Mouse (Mus musculus) ES-Bruce4 (cell line): ENCODE measurements around the gene 4930438A08Rik. TPM values are rescaled to one million over a fixed set of nuclear protein-coding genes. Genes with fewer than 3 reads are reported as not detected.

Experiments
- H3K27ac ChIP-seq: 2 replicates; pipeline ENCODE4 v1.5.1; 2012; ENCODE audit warnings: low read length, inconsistent platforms; ENCODE audit not compliant: insufficient read depth
- H3K27me3 ChIP-seq: 2 replicates; pipeline ENCODE4 v1.6.1; 2012; ENCODE audit warnings: mild to moderate bottlenecking, low read length, inconsistent platforms; ENCODE audit not compliant: control insufficient read depth, poor library complexity, insufficient read depth, severe bottlenecking
- H3K36me3 ChIP-seq: 2 replicates; pipeline ENCODE4 v1.6.1; 2012; ENCODE audit warnings: inconsistent platforms, mild to moderate bottlenecking, low read length, moderate library complexity; ENCODE audit not compliant: control insufficient read depth, poor library complexity, insufficient read depth, severe bottlenecking
- H3K4me1 ChIP-seq: one replicate; pipeline ENCODE4 v1.8.1; 2011; ENCODE audit warnings: low read length; ENCODE audit not compliant: control insufficient read depth, insufficient read depth
- H3K4me3 ChIP-seq: 2 replicates; pipeline ENCODE4 v1.5.1; 2011; ENCODE audit warnings: low read depth, mild to moderate bottlenecking, low read length
- H3K9ac ChIP-seq: 2 replicates; pipeline ENCODE4 v1.6.1; 2012; ENCODE audit warnings: low read depth, mild to moderate bottlenecking, inconsistent platforms; ENCODE audit not compliant: poor library complexity, severe bottlenecking
- H3K9me3 ChIP-seq: replicated peaks from 2 replicates; pipeline ENCODE4 v1.6.1; 2012; ENCODE audit warnings: mild to moderate bottlenecking, low read length, inconsistent platforms; ENCODE audit not compliant: control insufficient read depth, poor library complexity, insufficient read depth, severe bottlenecking
- CTCF ChIP-seq: IDR thresholded peaks from one replicate; pipeline ENCODE4 v1.8.1; 2011; ENCODE audit warnings: low read depth, low read length
- EP300 ChIP-seq: IDR thresholded peaks from 2 replicates; pipeline ENCODE4 v1.6.1; 2011; ENCODE audit warnings: low read depth, low read length; ENCODE audit not compliant: insufficient read depth
- POLR2A ChIP-seq: IDR thresholded peaks from one replicate; pipeline ENCODE4 v1.8.1; 2011; ENCODE audit warnings: low read length; ENCODE audit not compliant: insufficient read depth
- polyA plus RNA-seq: library from polyadenylated mRNA; stranded (reverse); fragments of >200 nt; gene quantifications from 2 replicates; pipeline ENCODE4 v1.2.4, GENCODE M21; 2011; ENCODE audit warnings: low read depth; ENCODE audit not compliant: missing spikeins, insufficient read depth, insufficient read length

Gene 4930438A08Rik
- polyA plus RNA-seq, 1 experiment, result not detected

GRCm38 (mm10) chr11:58264546-58264945 is 10.1 kb upstream of the 4930438A08Rik start:
- Histone ChIP-seq H3K9me3 (no peaks in the 10 kb centered on the region), H3K4me1 (no peaks in the 10 kb centered on the region), H3K36me3 (no peaks in the 10 kb centered on the region), H3K4me3 (no peak overlapping the region), H3K27ac (no peak overlapping the region), H3K27me3 (no peaks in the 10 kb centered on the region), H3K9ac (no peak overlapping the region)
- TF ChIP-seq EP300, result no peak

- Histone ChIP-seq H3K36me3 (no peaks in the 10 kb centered on the region), H3K27ac (no peak overlapping the region), H3K4me1 (no peaks in the 10 kb centered on the region), H3K9me3 (no peaks in the 10 kb centered on the region), H3K9ac (no peak overlapping the region), H3K27me3 (no peaks in the 10 kb centered on the region; the same call in 1 of the 2 replicates), H3K4me3 (no peak overlapping the region)
- no peak for TF ChIP-seq EP300
- no peak for TF ChIP-seq CTCF
- no peak for TF ChIP-seq POLR2A
Observed at GRCm38 (mm10) chr11:58268285-58268684, 6.3 kb upstream of the 4930438A08Rik start.

- Histone ChIP-seq H3K27ac (no peak overlapping the region), H3K9ac (no peak overlapping the region), H3K4me1 (no peaks in the 10 kb centered on the region), H3K4me3 (no peak overlapping the region), H3K27me3 (no peaks in the 10 kb centered on the region; the same call in 1 of the 2 replicates), H3K36me3 (no peaks in the 10 kb centered on the region), H3K9me3 (no peaks in the 10 kb centered on the region)
- TF ChIP-seq EP300 (no peak), CTCF (no peak), POLR2A (no peak)
Observed at GRCm38 (mm10) chr11:58275756-58276155, 1.2 kb downstream of the 4930438A08Rik start.

GRCm38 (mm10) chr11:58281970-58282496 is 7.4 kb downstream of the 4930438A08Rik start:
- Histone ChIP-seq H3K9me3 (no peaks in the 10 kb centered on the region), H3K36me3 (no peaks in the 10 kb centered on the region), H3K27me3 (0 out of 2 replicates have a peak, but pooled peaks cover 3% of the 10 kb centered on the region), H3K9ac (no peak overlapping the region), H3K27ac (no peak overlapping the region), H3K4me3 (no peak overlapping the region), H3K4me1 (no peaks in the 10 kb centered on the region)
- TF ChIP-seq EP300 (no peak), CTCF (no peak), POLR2A (no peak)

GRCm38 (mm10) chr11:58282518-58282917 is 7.9 kb downstream of the 4930438A08Rik start:
- H3K27me3 ChIP-seq, result 0 out of 2 replicates have a peak, but pooled peaks cover 3% of the 10 kb centered on the region
- no peak overlapping the region for H3K9ac ChIP-seq
- TF ChIP-seq CTCF (no peak), EP300 (no peak), POLR2A (no peak)
- H3K27ac ChIP-seq, result no peak overlapping the region
- H3K36me3 ChIP-seq, result no peaks in the 10 kb centered on the region
- no peaks in the 10 kb centered on the region for H3K4me1 ChIP-seq
- H3K4me3 ChIP-seq, result no peak overlapping the region
- H3K9me3 ChIP-seq, result no peaks in the 10 kb centered on the region

- Histone ChIP-seq H3K9ac (no peak overlapping the region), H3K9me3 (no peaks in the 10 kb centered on the region), H3K4me1 (no peaks in the 10 kb centered on the region), H3K4me3 (no peak overlapping the region), H3K27me3 (no peaks in the 10 kb centered on the region), H3K36me3 (no peaks in the 10 kb centered on the region), H3K27ac (no peak overlapping the region)
- TF ChIP-seq EP300, result no peak
Observed at GRCm38 (mm10) chr11:58289992-58290682, 15.5 kb downstream of the 4930438A08Rik start.
